Mouse (Mus musculus): ENCODE results near the gene Umodl1.

- TF ChIP-seq TAL1 (conservative IDR thresholded peaks at IDR 0.05; ENCODE audit: low read depth, low read length) = no peak
- TF ChIP-seq CTCF (IDR thresholded peaks at IDR 0.05; ENCODE audit: low read depth, low read length) = no peak
- TF ChIP-seq GATA1 (IDR thresholded peaks at IDR 0.05; ENCODE audit: borderline replicate concordance, low read length) = no peak
- no peak for TF ChIP-seq POLR2AphosphoS5 (IDR thresholded peaks at IDR 0.05; ENCODE audit: insufficient replicate concordance, low read depth, low read length)
These were observed 42.7 kb upstream of the Umodl1 start for GRCm38 (mm10) chr17:30911732-30912088.

All from G1E (cell line).